Mouse (Mus musculus): ENCODE results near the gene Ldhc. TPM values are rescaled to one million over a fixed set of nuclear protein-coding genes. Genes with fewer than 3 reads are reported as not detected.
A peak's percentile ranks its signal among the peaks of the same experiment; 100 is the strongest.
"Not testable (repeated sequence)": the region's sequence is repeated elsewhere in the genome, so short reads cannot be mapped to it uniquely, and the experiment has no call there.

Gene Ldhc
- polyA plus RNA-seq, 1 experiment from 2014 or later = 0.17 TPM

GRCm38 (mm10) chr7:46832112-46832810 lies 28.7 kb upstream of the Ldhc start:
- H3K9me3 ChIP-seq (replicated peaks; ENCODE audit: control insufficient read depth, low read length); H3K9ac ChIP-seq (ENCODE audit: low read depth, low read length); H3K27ac ChIP-seq (ENCODE audit: low read length); H3K4me3 ChIP-seq (ENCODE audit: low read depth, low read length); ATAC-seq (ENCODE audit: low read depth); H3K27me3 ChIP-seq (ENCODE audit: control insufficient read depth, insufficient read depth, low read depth, low read length); H3K4me2 ChIP-seq (ENCODE audit: low read depth, low read length); H3K36me3 ChIP-seq (ENCODE audit: control insufficient read depth, insufficient read depth): not testable (repeated sequence)
- H3K4me1 ChIP-seq (ENCODE audit: control insufficient read depth, low read depth, low read length) = peaks cover 40% of the 10 kb centered on the region
- WGBS (ENCODE audit: insufficient replicate concordance) = 68% methylated on average over 11 of the region's 11 CpGs

- ATAC-seq (ENCODE audit: low read depth) = peak; percentile 72
- Histone ChIP-seq H3K27ac (ENCODE audit: low read length) (peak overlapping the region; percentile 72), H3K9ac (ENCODE audit: low read depth, low read length) (no peak overlapping the region), H3K4me3 (ENCODE audit: low read depth, low read length) (no peak overlapping the region), H3K27me3 (ENCODE audit: control insufficient read depth, insufficient read depth, low read depth, low read length) (no peaks in the 10 kb centered on the region), H3K4me2 (ENCODE audit: low read depth, low read length) (no peak overlapping the region), H3K4me1 (ENCODE audit: control insufficient read depth, low read depth, low read length) (peaks cover 35% of the 10 kb centered on the region), H3K9me3 (replicated peaks; ENCODE audit: control insufficient read depth, low read length) (no peaks in the 10 kb centered on the region), H3K36me3 (ENCODE audit: control insufficient read depth, insufficient read depth) (no peaks in the 10 kb centered on the region)
- 8% methylated on average over 6 of the region's 6 CpGs for WGBS (ENCODE audit: insufficient replicate concordance)
Measured at GRCm38 (mm10) chr7:46833266-46833665, 27.7 kb upstream of the Ldhc start.

GRCm38 (mm10) chr7:46833670-46834255 lies 27.2 kb upstream of the Ldhc start:
- H3K36me3 ChIP-seq (ENCODE audit: control insufficient read depth, insufficient read depth) = no peaks in the 10 kb centered on the region
- H3K4me3 ChIP-seq (ENCODE audit: low read depth, low read length) = no peak overlapping the region
- no peak overlapping the region for H3K9ac ChIP-seq (ENCODE audit: low read depth, low read length)
- H3K27me3 ChIP-seq (ENCODE audit: control insufficient read depth, insufficient read depth, low read depth, low read length) = no peaks in the 10 kb centered on the region
- no peak overlapping the region for H3K4me2 ChIP-seq (ENCODE audit: low read depth, low read length)
- H3K27ac ChIP-seq (ENCODE audit: low read length) = peak overlapping the region; percentile 72
- no peak for ATAC-seq (ENCODE audit: low read depth)
- WGBS (ENCODE audit: insufficient replicate concordance) = 44% methylated on average over 7 of the region's 7 CpGs
- H3K4me1 ChIP-seq (ENCODE audit: control insufficient read depth, low read depth, low read length) = peaks cover 36% of the 10 kb centered on the region
- no peaks in the 10 kb centered on the region for H3K9me3 ChIP-seq (replicated peaks; ENCODE audit: control insufficient read depth, low read length)

GRCm38 (mm10) chr7:46834994-46835610 lies 25.9 kb upstream of the Ldhc start:
- Histone ChIP-seq H3K4me3 (ENCODE audit: low read depth, low read length) (no peak overlapping the region), H3K4me2 (ENCODE audit: low read depth, low read length) (no peak overlapping the region), H3K36me3 (ENCODE audit: control insufficient read depth, insufficient read depth) (no peaks in the 10 kb centered on the region), H3K9me3 (replicated peaks; ENCODE audit: control insufficient read depth, low read length) (no peaks in the 10 kb centered on the region), H3K9ac (ENCODE audit: low read depth, low read length) (no peak overlapping the region), H3K4me1 (ENCODE audit: control insufficient read depth, low read depth, low read length) (peaks cover 50% of the 10 kb centered on the region), H3K27me3 (ENCODE audit: control insufficient read depth, insufficient read depth, low read depth, low read length) (no peaks in the 10 kb centered on the region), H3K27ac (ENCODE audit: low read length) (no peak overlapping the region)
- no peak for ATAC-seq (ENCODE audit: low read depth)
- 72% methylated on average over 13 of the region's 14 CpGs for WGBS (ENCODE audit: insufficient replicate concordance)

- Histone ChIP-seq H3K4me3 (ENCODE audit: low read depth, low read length) (no peak overlapping the region), H3K4me2 (ENCODE audit: low read depth, low read length) (no peak overlapping the region), H3K9me3 (replicated peaks; ENCODE audit: control insufficient read depth, low read length) (no peaks in the 10 kb centered on the region), H3K4me1 (ENCODE audit: control insufficient read depth, low read depth, low read length) (peaks cover 46% of the 10 kb centered on the region), H3K9ac (ENCODE audit: low read depth, low read length) (no peak overlapping the region), H3K27me3 (ENCODE audit: control insufficient read depth, insufficient read depth, low read depth, low read length) (no peaks in the 10 kb centered on the region), H3K36me3 (ENCODE audit: control insufficient read depth, insufficient read depth) (no peaks in the 10 kb centered on the region), H3K27ac (ENCODE audit: low read length) (no peak overlapping the region)
- 56% methylated on average over 5 of the region's 5 CpGs for WGBS (ENCODE audit: insufficient replicate concordance)
- no peak for ATAC-seq (ENCODE audit: low read depth)
Measured at GRCm38 (mm10) chr7:46836357-46836756, 24.6 kb upstream of the Ldhc start.

GRCm38 (mm10) chr7:46837073-46837472 lies 23.9 kb upstream of the Ldhc start:
- Histone ChIP-seq H3K27ac (ENCODE audit: low read length) (no peak overlapping the region), H3K4me3 (ENCODE audit: low read depth, low read length) (no peak overlapping the region)

GRCm38 (mm10) chr7:46838104-46838671 lies 22.8 kb upstream of the Ldhc start:
- ATAC-seq (ENCODE audit: low read depth) = peak; percentile 37; the same call in 1 of the 2 replicates
- Histone ChIP-seq H3K4me1 (ENCODE audit: control insufficient read depth, low read depth, low read length) (peaks cover 31% of the 10 kb centered on the region), H3K4me2 (ENCODE audit: low read depth, low read length) (peak overlapping the region; percentile 33), H3K36me3 (ENCODE audit: control insufficient read depth, insufficient read depth) (no peaks in the 10 kb centered on the region), H3K9me3 (replicated peaks; ENCODE audit: control insufficient read depth, low read length) (no peaks in the 10 kb centered on the region), H3K9ac (ENCODE audit: low read depth, low read length) (0 out of 2 replicates have a peak overlapping the region, but pooled peaks have one; percentile 41), H3K27me3 (ENCODE audit: control insufficient read depth, insufficient read depth, low read depth, low read length) (no peaks in the 10 kb centered on the region), H3K27ac (ENCODE audit: low read length) (peak overlapping the region; percentile 84), H3K4me3 (ENCODE audit: low read depth, low read length) (peak overlapping the region; percentile 15)
- WGBS (ENCODE audit: insufficient replicate concordance) = 7% methylated on average over 9 of the region's 9 CpGs

More at GRCm38 (mm10) chr7:46837073-46837472, 23.9 kb upstream of the Ldhc start:
- Histone ChIP-seq H3K9me3 (replicated peaks; ENCODE audit: control insufficient read depth, low read length) (no peaks in the 10 kb centered on the region), H3K27me3 (ENCODE audit: control insufficient read depth, insufficient read depth, low read depth, low read length) (no peaks in the 10 kb centered on the region), H3K9ac (ENCODE audit: low read depth, low read length) (no peak overlapping the region; the same call in 1 of the 2 replicates), H3K4me2 (ENCODE audit: low read depth, low read length) (no peak overlapping the region), H3K4me1 (ENCODE audit: control insufficient read depth, low read depth, low read length) (peaks cover 40% of the 10 kb centered on the region), H3K36me3 (ENCODE audit: control insufficient read depth, insufficient read depth) (no peaks in the 10 kb centered on the region)
- no peak for ATAC-seq (ENCODE audit: low read depth)
- WGBS (ENCODE audit: insufficient replicate concordance) = 70% methylated on average over 5 of the region's 5 CpGs

GRCm38 (mm10) chr7:46838891-46839302 lies 22.1 kb upstream of the Ldhc start:
- Histone ChIP-seq H3K9me3 (replicated peaks; ENCODE audit: control insufficient read depth, low read length) (no peaks in the 10 kb centered on the region), H3K4me3 (ENCODE audit: low read depth, low read length) (no peak overlapping the region), H3K27me3 (ENCODE audit: control insufficient read depth, insufficient read depth, low read depth, low read length) (no peaks in the 10 kb centered on the region), H3K4me2 (ENCODE audit: low read depth, low read length) (no peak overlapping the region), H3K9ac (ENCODE audit: low read depth, low read length) (peak overlapping the region; percentile 25; the same call in 1 of the 2 replicates), H3K27ac (ENCODE audit: low read length) (peak overlapping the region; percentile 84), H3K4me1 (ENCODE audit: control insufficient read depth, low read depth, low read length) (peaks cover 26% of the 10 kb centered on the region), H3K36me3 (ENCODE audit: control insufficient read depth, insufficient read depth) (no peaks in the 10 kb centered on the region)
- WGBS (ENCODE audit: insufficient replicate concordance) = 7% methylated on average over 8 of the region's 8 CpGs
- ATAC-seq (ENCODE audit: low read depth) = 0 out of 2 replicates have a peak, but pooled peaks have one; percentile 4
